Mouse (Mus musculus) thymus, adult 18-20 months (tissue): ENCODE measurements around the gene Npepl1.

ENCODE experiments used
- DNase-seq, 2 experiments: peaks; one replicate each; pipeline ENCODE4 v3.0.0; 2022; ENCODE audit warnings: mixed read lengths in 2 of 2

Npepl1 gene

GRCm38 (mm10) chr2:174109991-174110782 lies at the start of gene Npepl1:
Gene Npepl1 (plus strand): TSS chr2:174110349.
- peak; percentile 40 to 49 for DNase-seq

- no peak for DNase-seq
Observed at GRCm38 (mm10) chr2:174061219-174061618, 48.9 kb upstream of the Npepl1 start.

GRCm38 (mm10) chr2:174063074-174063473 lies 47.1 kb upstream of the Npepl1 start:
- no peak for DNase-seq

GRCm38 (mm10) chr2:174063527-174064211 lies 46.5 kb upstream of the Npepl1 start:
- DNase-seq, result no peak

- no peak for DNase-seq
Observed at GRCm38 (mm10) chr2:174067793-174068419, 42.2 kb upstream of the Npepl1 start.

GRCm38 (mm10) chr2:174069532-174070049 lies 40.6 kb upstream of the Npepl1 start:
- no peak for DNase-seq

GRCm38 (mm10) chr2:174071406-174071805 lies 38.7 kb upstream of the Npepl1 start:
- DNase-seq, result no peak

- no peak for DNase-seq
Observed at GRCm38 (mm10) chr2:174073156-174073790, 36.9 kb upstream of the Npepl1 start.

GRCm38 (mm10) chr2:174074621-174075020 lies 35.5 kb upstream of the Npepl1 start:
- DNase-seq, result no peak

- peak; percentile 9 to 11 for DNase-seq
Observed at GRCm38 (mm10) chr2:174075072-174075570, 35.0 kb upstream of the Npepl1 start.

- peak; percentile 81 to 82 for DNase-seq
Observed at GRCm38 (mm10) chr2:174075673-174076432, 34.3 kb upstream of the Npepl1 start, which contains the start of gene Stx16. Gene Stx16 (plus strand): TSS chr2:174076308.

GRCm38 (mm10) chr2:174076433-174076824 lies 33.7 kb upstream of the Npepl1 start:
- DNase-seq, result no peak

- DNase-seq, result peak; percentile 25 to 53
Observed at GRCm38 (mm10) chr2:174077004-174077695, 33.0 kb upstream of the Npepl1 start.

GRCm38 (mm10) chr2:174077776-174078338 lies 32.3 kb upstream of the Npepl1 start:
- DNase-seq, result no peak

GRCm38 (mm10) chr2:174081833-174082232 lies 28.3 kb upstream of the Npepl1 start:
- no peak for DNase-seq

- no peak for DNase-seq
Observed at GRCm38 (mm10) chr2:174082380-174082918, 27.7 kb upstream of the Npepl1 start.

- DNase-seq, result no peak
Observed at GRCm38 (mm10) chr2:174095086-174095485, 15.1 kb upstream of the Npepl1 start.

- no peak for DNase-seq
Observed at GRCm38 (mm10) chr2:174102399-174102798, 7.8 kb upstream of the Npepl1 start.

- no peak for DNase-seq
Observed at GRCm38 (mm10) chr2:174103527-174103926, 6.6 kb upstream of the Npepl1 start.

GRCm38 (mm10) chr2:174107375-174107774 lies 2.8 kb upstream of the Npepl1 start:
- DNase-seq, result no peak
